Mouse (Mus musculus) heart, adult 2 months (tissue): ENCODE results near the gene Tkt.

Experiments used
- CTCF ChIP-seq: fragments of 200-600 bp; IDR thresholded peaks from 2 replicates; pipeline ENCODE4 v1.8.1; 2022; ENCODE audit warnings: antibody characterized with exemption, mild to moderate bottlenecking, moderate library complexity
- POLR2A ChIP-seq: fragments of 200-500 bp; IDR thresholded peaks from 2 replicates; pipeline ENCODE4 v1.6.1; 2011; ENCODE audit warnings: mild to moderate bottlenecking, low read depth, low read length, control low read depth; ENCODE audit not compliant: insufficient read depth

GRCm38 (mm10) chr14:30519323-30519722 is 28.8 kb upstream of the Tkt start:
- TF ChIP-seq POLR2A = no peak
- TF ChIP-seq CTCF = no peak
